Mouse (Mus musculus) embryonic facial prominence, embryonic 15.5 days (tissue): ENCODE data around the gene Sema4d. TPM values are rescaled to one million over a fixed set of nuclear protein-coding genes. Genes with fewer than 3 reads are reported as not detected.
"Not testable (repeated sequence)": the region's sequence is repeated elsewhere in the genome, so short reads cannot be mapped to it uniquely, and the experiment has no call there.

Experiments used
- ATAC-seq: fragments of 200-750 bp; cut with Nextera tagmentation; 2 replicates; pipeline ENCODE4 v1.8.0; 2017; ENCODE audit warnings: low read depth, moderate TSS enrichment; ENCODE audit not compliant: insufficient number of reproducible peaks, low FRiP score, low TSS enrichment
- H3K27ac ChIP-seq: fragments of 300-500 bp; sonication (generic); replicated peaks from 2 replicates; pipeline ENCODE4 v1.5.1; 2015; ENCODE audit warnings: mild to moderate bottlenecking, inconsistent platforms
- H3K27me3 ChIP-seq: fragments of 300-500 bp; sonication (generic); 2 replicates; pipeline ENCODE4 v1.6.1; 2015; ENCODE audit warnings: inconsistent platforms
- H3K36me3 ChIP-seq: fragments of 300-500 bp; sonication (generic); 2 replicates; pipeline ENCODE4 v1.6.1; 2015; ENCODE audit warnings: mild to moderate bottlenecking, inconsistent platforms
- H3K4me1 ChIP-seq: fragments of 300-500 bp; sonication (generic); 2 replicates; pipeline ENCODE4 v1.6.1; 2015; ENCODE audit warnings: inconsistent platforms
- H3K4me2 ChIP-seq: fragments of 300-500 bp; sonication (generic); replicated peaks from 2 replicates; pipeline ENCODE4 v1.6.1; 2015; ENCODE audit warnings: mild to moderate bottlenecking, inconsistent platforms
- H3K4me3 ChIP-seq: fragments of 300-500 bp; sonication (generic); replicated peaks from 2 replicates; pipeline ENCODE4 v1.5.1; 2015; ENCODE audit warnings: mild to moderate bottlenecking, inconsistent platforms
- H3K9ac ChIP-seq: fragments of 300-500 bp; sonication (generic); 2 replicates; pipeline ENCODE4 v1.6.1; 2015; ENCODE audit warnings: inconsistent platforms
- H3K9me3 ChIP-seq: fragments of 300-500 bp; sonication (generic); replicated peaks from 2 replicates; pipeline ENCODE4 v1.6.1; 2016; ENCODE audit warnings: inconsistent platforms
- WGBS: fragments of 180-500 bp; shearing (Covaris S2); methylation state at CpG from one replicate; pipeline ENCODE4 v1.1.7; 2015; 5-methylcytosine and 5-hydroxymethylcytosine counted together
- polyA plus RNA-seq: library from polyadenylated mRNA; unstranded; fragments of >200 nt; fragmentation: Nextera tagmentation; extraction: Ambion mirVana; gene quantifications from 2 replicates; pipeline ENCODE4 v1.2.1, GENCODE M21; 2015

The Sema4d gene
- polyA plus RNA-seq, 1 experiment from 2014 or later, result 11.1 TPM

DNA sequence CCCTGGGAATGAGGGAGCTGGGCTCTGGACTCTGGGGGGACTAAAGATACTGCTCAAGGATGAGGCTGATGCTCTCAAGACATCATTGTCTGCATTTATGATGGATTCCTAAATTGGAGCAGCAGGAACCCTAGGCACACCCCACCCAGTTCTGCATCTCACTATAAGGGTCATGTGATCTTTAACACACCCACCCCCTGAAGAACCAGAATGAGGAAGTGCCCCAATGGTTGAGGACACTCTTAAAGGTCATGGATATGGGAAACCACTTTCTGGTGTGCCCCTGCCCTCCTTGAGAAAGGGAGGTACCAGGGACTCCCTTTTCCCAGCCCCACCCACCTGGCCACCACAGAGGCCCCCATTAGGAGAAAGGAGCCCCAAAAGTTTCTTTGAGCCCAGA is 97.1 kb downstream of the Sema4d start:
- no peaks in the 10 kb centered on the region for H3K9me3 ChIP-seq
- H3K4me2 ChIP-seq, result no peak overlapping the region
- H3K4me3 ChIP-seq, result no peak overlapping the region
- no peak overlapping the region for H3K9ac ChIP-seq
- no peaks in the 10 kb centered on the region; the same call in 1 of the 2 replicates for H3K36me3 ChIP-seq
- no peaks in the 10 kb centered on the region for H3K27me3 ChIP-seq
- no peak for ATAC-seq
- H3K4me1 ChIP-seq, result no peaks in the 10 kb centered on the region
- no peak overlapping the region for H3K27ac ChIP-seq

DNA sequence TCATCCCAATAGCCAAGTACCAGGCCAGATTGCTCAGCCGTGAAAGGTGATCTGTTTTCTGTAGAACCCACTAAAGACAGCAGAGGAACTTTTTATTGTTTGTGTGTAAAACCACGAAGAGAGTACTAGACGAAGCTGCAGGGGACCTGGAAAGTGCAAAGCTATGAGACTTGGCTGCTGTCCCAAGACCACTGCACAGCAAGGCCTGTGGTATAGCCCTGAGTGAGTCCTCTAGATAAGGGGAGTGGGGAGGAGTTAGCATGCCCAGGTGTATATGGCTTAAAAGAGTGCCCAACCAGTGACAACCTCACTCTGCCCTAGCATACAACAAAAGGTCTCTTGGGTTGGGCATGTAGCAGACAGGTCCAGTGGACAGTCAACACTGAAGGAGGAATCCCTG is 104.9 kb downstream of the Sema4d start:
- Histone ChIP-seq H3K4me2 (no peak overlapping the region), H3K4me1 (no peaks in the 10 kb centered on the region), H3K27me3 (no peaks in the 10 kb centered on the region), H3K9ac (no peak overlapping the region), H3K36me3 (peaks cover 36% of the 10 kb centered on the region), H3K9me3 (no peaks in the 10 kb centered on the region), H3K4me3 (no peak overlapping the region), H3K27ac (no peak overlapping the region)
- no peak for ATAC-seq
- WGBS, result 49% methylated on average over 3 of the region's 3 CpGs

DNA sequence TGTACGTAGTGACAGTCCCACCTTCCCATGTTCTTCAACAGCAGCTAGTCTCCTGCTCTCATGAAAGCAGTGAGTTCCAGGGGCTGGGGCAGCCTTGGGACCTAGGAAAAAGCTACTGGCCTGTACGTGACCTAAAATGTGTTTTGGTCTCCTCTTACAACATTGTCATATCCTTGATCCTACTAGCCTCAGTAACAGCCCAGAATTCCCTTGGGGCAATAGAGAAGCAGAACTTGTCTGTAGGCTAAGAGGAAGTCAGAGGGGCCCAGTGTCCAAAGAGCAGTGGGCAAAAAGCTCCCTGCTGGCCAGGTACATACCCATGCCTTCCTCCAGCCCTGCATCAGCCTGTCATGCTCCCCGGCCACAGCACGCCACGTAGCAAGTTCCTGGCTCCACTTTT is 106.6 kb downstream of the Sema4d start:
- Histone ChIP-seq H3K4me2 (no peak overlapping the region), H3K9me3 (no peaks in the 10 kb centered on the region), H3K9ac (no peak overlapping the region), H3K27me3 (no peaks in the 10 kb centered on the region), H3K4me3 (no peak overlapping the region), H3K27ac (no peak overlapping the region), H3K4me1 (no peaks in the 10 kb centered on the region), H3K36me3 (peaks cover 53% of the 10 kb centered on the region)
- no peak for ATAC-seq
- 89% methylated on average over 5 of the region's 5 CpGs for WGBS

DNA sequence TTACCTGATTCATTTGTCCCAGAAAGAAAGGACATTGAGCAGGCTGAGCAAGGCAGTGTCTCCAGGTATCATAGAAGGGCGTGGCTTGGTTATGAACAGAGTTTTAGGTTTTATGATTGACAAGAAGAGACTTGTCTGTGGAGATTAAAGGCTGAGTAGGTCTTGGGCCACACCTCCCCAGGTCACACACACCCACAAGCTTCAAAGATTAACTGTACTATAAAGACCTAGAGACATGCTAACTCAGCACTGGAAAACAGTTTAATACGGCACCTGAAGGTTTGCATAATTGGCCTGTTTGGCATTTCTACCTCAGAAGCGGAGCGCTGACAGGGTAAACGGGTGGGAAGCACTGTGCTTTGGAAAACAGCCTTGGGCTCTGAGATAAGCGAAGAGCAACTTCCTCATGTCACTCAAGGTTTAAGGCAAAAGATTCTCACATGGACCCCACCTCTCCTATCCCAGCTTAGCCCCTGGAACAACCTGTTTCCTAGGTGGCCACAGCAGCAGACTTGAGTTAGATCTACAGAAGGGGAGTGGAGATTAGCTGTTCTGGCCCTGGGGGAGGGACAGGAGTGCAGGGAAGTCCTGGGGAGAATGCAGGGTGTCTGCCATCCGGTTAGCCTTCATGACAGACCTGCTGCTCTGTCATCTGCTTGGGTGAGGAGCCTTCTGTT is 108.1 kb downstream of the Sema4d start:
- Histone ChIP-seq H3K9ac (no peak overlapping the region), H3K4me1 (no peaks in the 10 kb centered on the region), H3K4me3 (no peak overlapping the region), H3K27me3 (no peaks in the 10 kb centered on the region), H3K4me2 (no peak overlapping the region), H3K9me3 (no peaks in the 10 kb centered on the region), H3K27ac (peak overlapping the region; percentile 81), H3K36me3 (peaks cover 68% of the 10 kb centered on the region)
- WGBS, result 79% methylated on average over 7 of the region's 7 CpGs
- no peak for ATAC-seq

DNA sequence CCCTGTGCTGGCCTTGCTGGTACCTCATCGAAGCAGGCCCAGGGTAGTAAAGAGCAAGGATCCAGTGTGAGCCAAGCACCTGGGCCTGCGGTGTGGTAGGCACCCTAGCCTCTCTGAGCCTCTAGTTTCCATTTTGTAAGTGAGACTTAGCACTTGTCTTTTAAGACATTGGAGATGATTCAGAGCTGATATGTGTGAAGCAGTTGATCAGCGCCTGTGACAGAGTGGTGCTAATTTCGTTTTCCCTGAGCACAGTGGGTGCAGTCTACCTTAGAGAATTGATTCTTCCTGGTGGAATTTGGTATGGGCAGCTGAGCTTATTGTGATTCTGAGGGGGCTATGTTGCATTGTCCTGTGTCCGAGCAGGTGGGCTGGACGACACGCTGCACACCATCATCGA is 111.9 kb downstream of the Sema4d start:
- Histone ChIP-seq H3K4me2 (no peak overlapping the region), H3K4me1 (no peaks in the 10 kb centered on the region), H3K9ac (no peak overlapping the region), H3K4me3 (no peak overlapping the region), H3K9me3 (no peaks in the 10 kb centered on the region), H3K36me3 (peaks cover 96% of the 10 kb centered on the region), H3K27me3 (no peaks in the 10 kb centered on the region), H3K27ac (no peak overlapping the region)
- ATAC-seq, result no peak
- 93% methylated on average over 8 of the region's 8 CpGs for WGBS

DNA sequence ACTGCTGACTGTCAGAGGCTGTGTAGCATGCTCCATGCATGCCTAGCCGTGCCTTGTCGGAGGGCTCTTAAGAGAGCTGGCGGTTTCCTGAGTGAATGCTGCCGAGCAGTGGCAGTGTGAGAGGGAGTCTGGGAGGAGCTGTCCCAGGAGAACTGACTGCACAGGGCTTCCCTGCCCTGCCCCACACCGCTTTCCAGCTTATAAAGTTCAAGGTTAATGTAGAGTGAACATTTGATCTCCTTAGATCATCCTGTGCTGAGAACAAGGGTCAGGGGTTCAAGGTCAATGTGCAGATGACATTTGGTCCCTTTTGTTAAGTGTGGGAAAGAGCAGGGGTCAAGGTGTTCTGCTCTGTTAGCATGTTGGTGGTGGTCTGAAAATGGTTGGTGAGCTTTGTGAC is 112.5 kb downstream of the Sema4d start:
- Histone ChIP-seq H3K9ac (no peak overlapping the region), H3K4me3 (no peak overlapping the region), H3K27ac (no peak overlapping the region), H3K4me1 (no peaks in the 10 kb centered on the region), H3K9me3 (no peaks in the 10 kb centered on the region), H3K36me3 (peaks cover 96% of the 10 kb centered on the region), H3K4me2 (no peak overlapping the region), H3K27me3 (no peaks in the 10 kb centered on the region)
- no peak for ATAC-seq
- 75% methylated on average over 5 of the region's 5 CpGs for WGBS

DNA sequence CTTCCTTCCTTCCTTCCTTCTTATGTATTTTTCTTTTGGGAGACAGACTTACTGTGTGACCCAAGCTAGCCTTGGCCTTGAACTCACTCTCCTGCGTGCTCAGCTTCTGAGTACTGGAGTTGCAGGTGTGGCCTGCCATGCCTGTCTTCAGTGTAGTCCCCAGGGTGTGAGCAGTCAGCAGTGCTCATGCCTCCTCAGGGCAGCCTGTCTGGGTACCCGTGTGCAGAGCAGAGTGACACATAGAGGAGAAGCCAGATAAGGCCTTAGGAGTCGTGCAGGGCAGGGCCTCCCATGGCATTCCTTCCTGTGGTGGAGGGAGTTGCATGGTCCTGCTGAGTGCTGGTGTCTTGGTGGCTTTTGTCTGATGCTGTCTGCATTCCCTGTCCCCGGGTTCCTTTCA is 114.2 kb downstream of the Sema4d start:
- Histone ChIP-seq H3K4me2 (no peak overlapping the region), H3K36me3 (peaks cover 96% of the 10 kb centered on the region), H3K9me3 (no peaks in the 10 kb centered on the region), H3K4me1 (no peaks in the 10 kb centered on the region), H3K4me3 (no peak overlapping the region), H3K27me3 (no peaks in the 10 kb centered on the region), H3K27ac (no peak overlapping the region), H3K9ac (no peak overlapping the region)
- ATAC-seq, result no peak
- WGBS, result 70% methylated on average over 4 of the region's 4 CpGs

DNA sequence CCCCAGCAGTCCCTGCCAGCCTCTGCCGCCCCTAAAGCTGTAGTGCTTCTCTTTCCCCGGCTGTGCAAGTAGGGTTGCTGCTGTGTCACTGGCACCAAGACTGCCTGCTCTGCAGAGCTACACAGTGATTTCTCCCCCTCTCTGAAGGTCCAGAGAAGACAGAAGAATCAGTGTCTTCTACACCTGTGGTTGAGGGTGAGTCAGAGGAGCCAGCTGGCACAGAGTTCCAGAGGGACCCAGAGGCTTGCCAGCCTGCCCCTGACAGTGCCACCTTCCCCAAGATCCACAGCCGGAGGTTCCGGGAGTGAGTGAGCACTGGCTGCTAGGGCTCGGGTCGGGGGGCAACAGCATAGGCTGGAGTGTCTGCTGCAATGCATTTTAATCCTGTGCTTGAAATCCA is 114.9 kb downstream of the Sema4d start:
- Histone ChIP-seq H3K4me1 (no peaks in the 10 kb centered on the region), H3K27ac (no peak overlapping the region), H3K36me3 (peaks cover 97% of the 10 kb centered on the region), H3K9ac (no peak overlapping the region), H3K4me3 (no peak overlapping the region), H3K4me2 (no peak overlapping the region), H3K9me3 (no peaks in the 10 kb centered on the region), H3K27me3 (no peaks in the 10 kb centered on the region)
- ATAC-seq, result no peak
- 88% methylated on average over 6 of the region's 6 CpGs for WGBS

DNA sequence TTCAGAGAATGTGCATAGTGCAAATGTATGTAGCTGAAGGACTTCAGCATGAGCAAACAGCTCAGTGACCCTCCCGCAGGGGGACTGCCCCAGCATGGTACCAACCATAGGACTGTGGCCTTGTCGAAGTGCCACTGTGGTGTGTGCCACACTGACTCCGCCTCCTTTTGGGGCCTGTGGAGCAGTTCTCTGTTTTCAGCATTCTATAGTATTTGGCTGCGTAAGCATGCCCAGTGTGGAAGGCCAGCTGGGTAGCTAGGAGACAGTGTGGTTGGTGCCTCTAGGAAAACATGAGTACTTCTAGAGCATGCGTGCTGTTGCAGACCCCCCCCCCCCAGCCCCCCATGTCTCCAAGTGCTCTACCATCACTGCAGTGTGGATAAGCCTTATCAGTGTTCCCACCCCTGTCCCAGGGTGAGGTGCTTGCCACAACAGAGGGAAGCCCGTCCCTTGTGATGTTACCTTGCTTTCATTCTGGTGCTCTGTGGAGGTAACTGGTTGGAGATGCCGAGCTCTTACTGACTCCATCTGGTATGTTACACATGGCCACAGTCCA is 115.8 kb downstream of the Sema4d start:
- H3K27ac ChIP-seq, result no peak overlapping the region
- no peak for ATAC-seq
- H3K36me3 ChIP-seq, result peaks cover 95% of the 10 kb centered on the region

DNA sequence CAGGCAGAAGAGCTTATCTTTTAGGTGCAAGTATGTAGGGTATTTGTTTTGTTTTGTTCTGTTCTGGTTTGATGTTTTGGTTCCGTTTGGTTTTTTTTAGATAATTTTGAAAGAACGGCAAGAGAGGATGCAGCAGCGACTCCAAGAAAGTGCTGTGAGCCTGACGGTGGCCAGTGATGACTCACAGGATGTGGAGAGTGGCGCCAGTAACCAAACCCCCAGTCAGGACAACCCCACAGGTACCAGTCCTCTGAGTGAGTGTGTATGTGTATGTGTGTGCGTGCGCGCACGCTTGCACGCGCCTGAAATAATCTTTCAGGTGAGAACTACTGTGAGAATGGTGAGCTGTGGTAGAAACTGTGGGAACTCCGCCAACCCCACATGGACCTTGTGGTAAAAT is 116.5 kb downstream of the Sema4d start:
- no peaks in the 10 kb centered on the region for H3K27me3 ChIP-seq
- H3K4me1 ChIP-seq, result no peaks in the 10 kb centered on the region
- H3K27ac ChIP-seq, result no peak overlapping the region
- H3K4me3 ChIP-seq, result no peak overlapping the region
- no peaks in the 10 kb centered on the region for H3K9me3 ChIP-seq
- H3K9ac ChIP-seq, result no peak overlapping the region
- H3K36me3 ChIP-seq, result peaks cover 89% of the 10 kb centered on the region
- H3K4me2 ChIP-seq, result no peak overlapping the region
- WGBS, result 91% methylated on average over 12 of the region's 12 CpGs
- ATAC-seq, result no peak

More for the DNA sequence above, 115.8 kb downstream of the Sema4d start:
- Histone ChIP-seq H3K4me1 (no peaks in the 10 kb centered on the region), H3K9ac (no peak overlapping the region), H3K4me3 (no peak overlapping the region), H3K4me2 (no peak overlapping the region), H3K27me3 (no peaks in the 10 kb centered on the region), H3K9me3 (no peaks in the 10 kb centered on the region)
- WGBS, result 88% methylated on average over 7 of the region's 7 CpGs

DNA sequence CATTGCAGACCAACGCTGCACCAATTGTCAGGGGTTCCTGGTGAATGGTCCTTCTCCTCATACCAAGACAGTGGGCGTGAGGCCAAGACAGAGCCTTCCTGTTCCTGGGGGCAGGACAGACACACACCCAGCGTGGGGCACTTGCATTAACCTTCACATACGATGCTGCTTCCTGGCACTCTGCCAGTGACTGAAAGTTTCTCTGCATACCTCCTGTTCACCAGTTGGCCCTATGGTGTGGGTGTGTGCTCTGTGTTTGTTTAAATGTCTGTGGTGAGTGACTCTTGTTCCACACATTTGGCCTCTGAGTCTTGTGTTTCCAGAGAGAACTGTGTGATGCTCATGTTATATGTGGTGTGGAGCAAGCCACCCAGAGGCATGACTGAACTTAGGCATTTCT is 116.9 kb downstream of the Sema4d start:
- H3K36me3 ChIP-seq, result peaks cover 89% of the 10 kb centered on the region
- no peak overlapping the region for H3K27ac ChIP-seq
- no peaks in the 10 kb centered on the region for H3K27me3 ChIP-seq
- no peak overlapping the region for H3K4me2 ChIP-seq
- WGBS, result 59% methylated on average over 4 of the region's 4 CpGs
- H3K4me1 ChIP-seq, result no peaks in the 10 kb centered on the region
- H3K9me3 ChIP-seq, result no peaks in the 10 kb centered on the region
- 0 out of 2 replicates have a peak, but pooled peaks have one; percentile 40 for ATAC-seq
- H3K4me3 ChIP-seq, result no peak overlapping the region
- no peak overlapping the region for H3K9ac ChIP-seq

DNA sequence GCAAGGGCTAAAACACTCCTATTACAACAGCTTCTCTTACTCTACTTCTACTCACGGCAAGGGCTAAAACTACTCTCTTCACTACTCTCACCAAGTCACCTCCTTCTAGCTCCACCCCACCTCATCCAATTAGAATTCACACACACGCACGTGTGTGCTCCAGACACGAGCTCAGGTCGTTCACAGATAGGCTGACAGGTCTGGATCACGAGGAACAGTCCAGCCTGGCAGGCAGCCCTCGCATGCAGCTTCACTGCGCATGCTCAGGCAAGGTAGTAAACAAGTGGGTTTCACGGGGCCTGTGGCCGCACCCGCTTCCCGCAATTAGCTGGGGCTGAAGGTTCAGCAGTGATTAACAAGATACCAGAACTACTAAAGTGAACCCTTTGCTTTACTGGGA is 125.4 kb downstream of the Sema4d start:
- ATAC-seq, result not testable (repeated sequence)
- WGBS, result 86% methylated on average over 12 of the region's 12 CpGs
- H3K36me3 ChIP-seq, result peaks cover 76% of the 10 kb centered on the region

More for the DNA sequence above, 125.4 kb downstream of the Sema4d start:
- not testable (repeated sequence) for H3K27me3 ChIP-seq, H3K4me1 ChIP-seq, H3K27ac ChIP-seq, H3K9ac ChIP-seq, H3K4me2 ChIP-seq, H3K9me3 ChIP-seq, H3K4me3 ChIP-seq
